Mouse (Mus musculus) neural tube, embryonic 15.5 days (tissue): ENCODE results near the gene Letmd1. TPM values are rescaled to one million over a fixed set of nuclear protein-coding genes. Genes with fewer than 3 reads are reported as not detected.
A peak's percentile ranks its signal among the peaks of the same experiment; 100 is the strongest.
"Not testable (repeated sequence)": the region's sequence is repeated elsewhere in the genome, so short reads cannot be mapped to it uniquely, and the experiment has no call there.

Source experiments
- ATAC-seq: fragments of 200-750 bp; cut with Nextera tagmentation; 2 replicates; pipeline ENCODE4 v1.8.0; 2017; ENCODE audit warnings: mild to moderate bottlenecking, moderate TSS enrichment, moderate library complexity; ENCODE audit not compliant: low FRiP score
- H3K27ac ChIP-seq: fragments of 300-500 bp; sonication (generic); replicated peaks from 2 replicates; pipeline ENCODE4 v1.5.1; 2015; ENCODE audit warnings: mild to moderate bottlenecking, inconsistent platforms
- H3K27me3 ChIP-seq: fragments of 300-500 bp; sonication (generic); replicated peaks from 2 replicates; pipeline ENCODE4 v1.6.1; 2015; ENCODE audit warnings: inconsistent platforms
- H3K36me3 ChIP-seq: fragments of 300-500 bp; sonication (generic); 2 replicates; pipeline ENCODE4 v1.6.1; 2015; ENCODE audit warnings: inconsistent platforms
- H3K4me1 ChIP-seq: fragments of 300-500 bp; sonication (generic); 2 replicates; pipeline ENCODE4 v1.6.1; 2015; ENCODE audit warnings: inconsistent platforms
- H3K4me2 ChIP-seq: fragments of 300-500 bp; sonication (generic); 2 replicates; pipeline ENCODE4 v1.6.1; 2015; ENCODE audit warnings: inconsistent platforms, mild to moderate bottlenecking, moderate library complexity
- H3K4me3 ChIP-seq: fragments of 300-500 bp; sonication (generic); replicated peaks from 2 replicates; pipeline ENCODE4 v1.5.1; 2015; ENCODE audit warnings: mild to moderate bottlenecking, inconsistent platforms
- H3K9ac ChIP-seq: fragments of 300-500 bp; sonication (generic); replicated peaks from 2 replicates; pipeline ENCODE4 v1.6.1; 2015; ENCODE audit warnings: mild to moderate bottlenecking, inconsistent platforms
- H3K9me3 ChIP-seq: fragments of 300-500 bp; sonication (generic); replicated peaks from 2 replicates; pipeline ENCODE4 v1.6.1; 2016; ENCODE audit warnings: inconsistent platforms
- WGBS: fragments of 180-500 bp; shearing (Covaris S2); methylation state at CpG from one replicate; pipeline ENCODE4 v1.1.7; 2015; ENCODE audit warnings: mixed read lengths; 5-methylcytosine and 5-hydroxymethylcytosine counted together
- polyA plus RNA-seq: library from polyadenylated mRNA; unstranded; fragments of >200 nt; fragmentation: Nextera tagmentation; extraction: Ambion mirVana; gene quantifications from 2 replicates; pipeline ENCODE4 v1.2.1, GENCODE M21; 2015

Letmd1 gene
- 50.6 and 57.2 TPM in 2 replicates for polyA plus RNA-seq

DNA sequence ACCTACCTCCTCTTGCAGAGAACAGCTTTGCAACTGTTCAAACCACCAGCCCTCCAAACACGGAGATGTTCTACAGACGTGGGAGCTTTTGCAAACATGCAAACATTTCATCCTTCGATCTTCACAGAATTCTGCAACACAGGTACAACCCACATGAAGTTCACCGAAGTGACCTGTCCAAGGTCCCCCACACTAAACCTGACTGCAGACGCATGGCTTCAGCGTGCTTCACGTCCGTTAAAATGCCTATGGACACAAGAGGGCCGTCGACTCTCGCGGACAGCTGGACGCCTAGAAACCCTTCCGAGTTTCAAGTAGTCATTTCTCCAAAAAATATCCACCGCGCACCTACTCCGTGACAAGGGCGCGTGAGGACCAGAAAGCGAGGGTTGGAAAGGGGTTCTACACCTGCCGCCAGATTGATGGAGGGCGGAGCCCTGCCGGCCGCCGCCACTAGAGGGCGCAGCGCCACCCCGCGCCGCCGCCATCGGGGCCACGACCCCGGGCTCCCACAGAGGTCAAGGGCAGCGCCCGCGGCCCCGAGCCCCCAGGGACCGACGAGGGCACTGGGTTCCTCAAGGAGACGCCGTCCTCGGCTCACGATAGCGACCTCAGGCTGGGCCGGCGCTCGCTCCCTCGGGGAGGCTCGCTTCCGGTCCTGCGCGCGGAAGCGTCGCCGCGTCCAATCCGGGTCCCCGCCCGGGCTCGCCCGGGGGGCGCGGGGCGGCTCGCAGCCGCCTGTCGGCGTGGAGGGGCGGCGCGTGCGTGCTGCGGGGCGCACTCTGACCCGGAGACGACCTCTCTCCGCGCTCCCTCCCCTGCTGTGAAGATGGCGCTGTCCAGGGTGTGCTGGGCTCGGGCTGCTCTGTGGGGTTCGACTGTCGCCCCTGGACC lies at the start of gene Letmd1:
Gene Letmd1, plus strand, starts transcription at position 729 of the 894 bp plus-strand sequence.
- Histone ChIP-seq H3K27me3 (no peaks in the 10 kb centered on the region), H3K27ac (peak within 1 kb of the TSS; percentile 92), H3K4me2 (peak within 1 kb of the TSS; percentile 86), H3K4me1 (peaks cover 29% of the 10 kb centered on the region), H3K9me3 (no peaks in the 10 kb centered on the region), H3K9ac (peak within 1 kb of the TSS; percentile 87), H3K4me3 (peak within 1 kb of the TSS; percentile 82), H3K36me3 (peaks cover 16% of the 10 kb centered on the region)
- 2% methylated on average over 80 of the region's 84 CpGs for WGBS
- peak; percentile 96 for ATAC-seq

DNA sequence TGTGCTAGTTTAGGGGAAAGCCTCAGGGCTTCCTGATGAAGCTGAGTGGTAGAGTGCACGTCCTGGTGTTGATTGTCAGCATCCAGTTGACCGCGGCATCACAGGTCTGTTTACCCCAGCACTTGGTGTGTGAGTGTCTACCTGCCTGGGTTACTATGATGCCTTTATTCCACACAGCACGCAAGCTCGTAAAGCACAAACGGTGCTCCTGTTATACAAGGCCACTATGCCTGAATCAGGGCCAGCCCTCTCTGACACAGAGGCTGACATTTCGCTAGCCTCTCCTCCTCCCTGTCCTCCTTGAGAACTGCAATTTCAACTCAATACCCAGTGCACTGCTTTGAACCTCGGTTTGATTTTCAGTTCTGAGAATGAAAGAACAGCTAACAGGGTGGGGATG lies 49.5 kb upstream of the Letmd1 start:
- Histone ChIP-seq H3K4me3 (no peak overlapping the region), H3K27ac (no peak overlapping the region; the same call in 1 of the 2 replicates), H3K9me3 (no peaks in the 10 kb centered on the region), H3K36me3 (0 out of 2 replicates have a peak, but pooled peaks cover 3% of the 10 kb centered on the region), H3K4me2 (no peak overlapping the region), H3K27me3 (peaks cover 6% of the 10 kb centered on the region), H3K4me1 (peaks cover 46% of the 10 kb centered on the region), H3K9ac (no peak overlapping the region)
- 70% methylated on average over 8 of the region's 8 CpGs for WGBS
- ATAC-seq, result no peak

DNA sequence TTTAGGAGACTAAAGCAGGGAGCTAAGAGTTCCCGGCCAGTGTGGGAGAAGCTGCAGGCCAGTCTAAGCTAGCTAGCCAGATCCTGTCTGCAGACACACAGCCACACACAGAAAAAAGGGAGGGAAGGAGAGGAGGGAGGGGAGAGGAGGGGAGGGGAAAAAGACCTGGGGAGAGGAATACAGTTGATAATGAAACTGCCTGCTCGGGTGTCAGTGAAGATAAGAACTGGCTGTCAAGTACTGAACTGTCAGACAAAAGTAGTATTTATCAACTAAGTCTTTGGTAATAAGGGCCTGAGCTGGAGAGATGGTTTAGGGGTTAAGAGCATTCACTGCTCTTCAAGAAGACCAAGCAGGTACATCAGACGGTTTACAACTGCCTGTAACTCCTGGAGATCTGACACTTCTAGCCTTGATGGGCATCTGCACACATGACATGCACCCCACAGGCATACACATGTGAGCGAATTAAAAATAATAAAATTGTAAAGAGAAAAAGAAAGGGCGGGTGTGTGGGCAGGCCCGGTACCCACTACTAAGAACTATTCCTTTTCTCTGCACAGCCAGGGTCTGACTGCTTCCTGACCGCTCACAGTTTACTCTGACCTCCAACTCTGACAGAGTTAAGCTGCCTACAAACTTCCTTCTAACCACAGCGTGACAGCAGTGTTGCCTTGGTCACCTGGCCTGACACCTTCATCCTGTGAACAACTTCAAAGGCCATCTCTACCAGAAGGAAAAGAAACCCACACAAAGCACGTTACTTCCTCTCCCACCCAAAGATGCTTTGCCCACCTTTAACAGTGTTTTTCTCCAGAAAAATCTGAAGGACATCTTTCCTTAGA lies 48.7 kb upstream of the Letmd1 start:
- H3K4me2 ChIP-seq, result no peak overlapping the region
- H3K27me3 ChIP-seq, result peaks cover 14% of the 10 kb centered on the region
- H3K9me3 ChIP-seq, result no peaks in the 10 kb centered on the region
- ATAC-seq, result no peak
- peaks cover 49% of the 10 kb centered on the region for H3K4me1 ChIP-seq
- H3K9ac ChIP-seq, result no peak overlapping the region
- no peak overlapping the region for H3K27ac ChIP-seq
- no peak overlapping the region for H3K4me3 ChIP-seq
- WGBS, result 78% methylated on average over 9 of the region's 9 CpGs
- H3K36me3 ChIP-seq, result 0 out of 2 replicates have a peak, but pooled peaks cover 3% of the 10 kb centered on the region

DNA sequence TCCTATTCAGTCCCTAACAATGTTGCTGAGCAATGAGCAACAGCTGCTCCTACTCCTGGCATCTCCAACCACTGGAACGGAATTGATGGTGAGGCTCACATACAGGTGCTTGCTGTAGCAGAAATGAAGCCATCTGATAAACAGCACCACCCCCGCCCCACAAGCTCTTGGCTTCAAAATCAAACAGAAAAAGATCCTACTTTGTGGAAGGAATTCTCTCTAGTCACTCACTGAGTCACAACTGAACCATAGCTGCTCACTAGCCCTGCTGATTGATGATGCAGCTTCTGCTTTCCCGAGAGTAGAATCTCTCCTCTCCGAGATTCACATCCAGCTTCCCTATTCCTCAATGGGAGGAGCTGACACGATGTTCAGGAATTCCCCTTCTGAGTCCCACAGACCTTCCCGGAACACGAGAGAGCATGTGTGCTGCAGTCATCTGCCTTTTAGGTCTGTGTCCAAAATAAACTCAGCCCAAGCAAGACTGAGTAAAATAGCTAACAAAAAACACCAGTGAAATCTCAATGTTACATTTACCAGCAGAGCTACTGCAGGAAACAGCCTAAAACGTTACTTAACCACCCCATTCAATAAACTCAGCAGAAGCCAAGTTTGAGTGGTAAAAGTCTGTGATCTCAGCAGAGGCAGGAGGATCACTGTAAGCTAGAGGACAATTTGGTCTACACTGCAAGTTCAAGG lies 47.6 kb upstream of the Letmd1 start:
- H3K27me3 ChIP-seq, result peaks cover 23% of the 10 kb centered on the region
- ATAC-seq, result no peak
- no peak overlapping the region; the same call in 1 of the 2 replicates for H3K27ac ChIP-seq
- no peaks in the 10 kb centered on the region for H3K9me3 ChIP-seq
- H3K36me3 ChIP-seq, result 0 out of 2 replicates have a peak, but pooled peaks cover 3% of the 10 kb centered on the region
- WGBS, result 41% methylated on average over 8 of the region's 8 CpGs
- peak overlapping the region; percentile 93 for H3K4me2 ChIP-seq
- peak overlapping the region; percentile 65 for H3K4me3 ChIP-seq
- H3K4me1 ChIP-seq, result peaks cover 49% of the 10 kb centered on the region
- H3K9ac ChIP-seq, result peak overlapping the region; percentile 62; the same call in 1 of the 2 replicates

DNA sequence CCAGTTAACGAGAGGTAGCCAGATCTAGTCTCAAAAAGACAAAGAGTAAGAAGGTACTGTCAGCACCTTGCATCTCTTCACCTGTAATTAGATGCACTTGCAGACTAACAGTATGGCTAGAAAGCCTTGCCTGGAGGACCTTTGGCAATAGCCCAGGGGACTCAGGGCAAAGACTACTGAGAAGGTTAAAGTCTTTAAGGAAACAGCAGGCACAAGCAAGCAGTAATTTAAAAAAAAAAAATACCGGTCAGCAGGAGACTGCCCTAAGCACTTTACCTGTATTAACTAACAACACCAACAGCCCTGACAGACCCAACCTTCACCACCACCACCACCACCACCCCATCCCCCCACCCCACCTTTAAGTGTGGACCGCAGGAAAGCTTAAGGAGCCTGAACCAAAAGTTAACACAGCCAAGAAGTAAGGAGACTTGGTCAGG lies 47.0 kb upstream of the Letmd1 start, which contains the start of gene Gm5475:
Gene Gm5475, plus strand, starts transcription at position 390 of the 440 bp plus-strand sequence.
- WGBS, result 35% methylated on average over 3 of the region's 3 CpGs
- not testable (repeated sequence) for ATAC-seq, H3K9me3 ChIP-seq, H3K36me3 ChIP-seq
- Histone ChIP-seq H3K27me3 (peaks cover 23% of the 10 kb centered on the region), H3K4me2 (peak within 1 kb of the TSS; percentile 93), H3K4me1 (peaks cover 49% of the 10 kb centered on the region), H3K27ac (peak within 1 kb of the TSS; percentile 69), H3K4me3 (peak within 1 kb of the TSS; percentile 65), H3K9ac (peak within 1 kb of the TSS; percentile 62)

DNA sequence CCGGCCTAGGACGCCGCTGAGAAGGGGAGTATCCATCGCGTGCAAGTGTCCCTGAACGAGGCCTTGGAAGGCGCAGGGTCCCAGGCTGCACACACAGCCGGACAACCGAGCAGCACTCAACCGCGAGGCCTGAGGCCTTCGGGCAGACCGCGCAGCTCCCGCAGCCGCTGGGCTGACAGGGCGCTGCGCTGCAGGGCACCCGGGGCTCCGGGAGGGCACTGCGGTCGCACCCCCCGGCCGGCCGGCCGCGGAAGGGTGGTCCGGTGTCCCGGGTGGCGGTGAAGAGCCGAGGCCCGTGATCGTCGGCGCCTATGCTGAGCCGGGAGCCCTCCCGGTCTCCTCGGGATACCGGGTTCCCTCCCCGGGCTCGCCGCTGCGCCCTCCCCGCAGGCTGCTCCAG lies 46.3 kb upstream of the Letmd1 start:
- H3K27ac ChIP-seq, result peak overlapping the region; percentile 69
- ATAC-seq, result peak; percentile 70
- no peaks in the 10 kb centered on the region for H3K9me3 ChIP-seq
- 0 out of 2 replicates have a peak, but pooled peaks cover 3% of the 10 kb centered on the region for H3K36me3 ChIP-seq
- H3K27me3 ChIP-seq, result peaks cover 23% of the 10 kb centered on the region
- H3K9ac ChIP-seq, result peak overlapping the region; percentile 62
- H3K4me1 ChIP-seq, result peaks cover 49% of the 10 kb centered on the region
- peak overlapping the region; percentile 65 for H3K4me3 ChIP-seq
- peak overlapping the region; percentile 93 for H3K4me2 ChIP-seq
- WGBS, result under 1% methylated on average over 41 of the region's 44 CpGs

DNA sequence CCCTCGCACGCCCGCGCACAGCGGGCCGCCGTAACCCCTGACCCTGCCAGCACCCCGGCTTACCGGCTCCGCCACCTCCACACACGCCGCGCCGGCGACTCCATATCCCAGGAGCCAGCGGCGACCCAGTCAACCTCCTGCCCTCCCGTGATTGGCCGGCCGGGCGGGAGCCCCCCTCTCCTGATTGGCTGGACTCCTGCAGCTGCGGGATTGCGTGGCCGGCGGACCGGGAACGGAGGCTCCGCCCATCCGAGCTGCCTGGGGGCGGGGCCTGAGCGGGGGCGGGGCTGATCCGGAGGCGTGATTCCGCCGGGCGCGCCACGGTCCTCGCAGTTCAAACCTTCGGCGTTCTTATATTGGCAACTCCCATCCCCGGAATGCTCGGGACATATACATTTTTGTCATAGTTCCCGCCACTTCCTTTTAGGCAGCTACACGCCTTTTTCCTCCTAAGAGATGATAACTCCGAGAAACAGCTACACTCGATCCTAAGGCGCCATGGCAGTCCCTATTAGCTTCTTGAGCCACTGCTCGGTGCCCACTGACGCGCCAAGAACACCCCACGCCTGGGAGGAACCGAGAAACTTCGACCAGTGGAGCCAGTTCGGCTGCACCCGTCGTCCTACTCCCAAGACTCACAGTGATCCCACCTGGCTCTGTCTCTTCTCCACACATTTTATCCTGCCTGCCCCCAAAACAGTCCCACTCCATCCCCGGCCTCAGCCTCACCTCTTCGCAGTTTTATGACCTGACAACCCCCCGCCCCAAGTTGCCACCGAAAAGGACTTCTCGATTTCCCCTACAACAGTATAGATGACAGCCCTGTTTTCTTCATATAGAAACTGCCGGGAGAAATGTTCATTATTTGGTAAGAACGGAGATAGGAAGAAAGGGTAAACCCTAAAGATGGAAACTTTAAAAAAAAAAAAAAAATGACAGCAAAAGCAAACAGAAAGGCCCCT lies 45.6 kb upstream of the Letmd1 start:
- H3K9me3 ChIP-seq, result no peaks in the 10 kb centered on the region
- H3K27ac ChIP-seq, result peak overlapping the region; percentile 69
- peaks cover 23% of the 10 kb centered on the region for H3K27me3 ChIP-seq
- peak overlapping the region; percentile 93 for H3K4me2 ChIP-seq
- H3K9ac ChIP-seq, result peak overlapping the region; percentile 62
- peaks cover 46% of the 10 kb centered on the region for H3K4me1 ChIP-seq
- no peaks in the 10 kb centered on the region for H3K36me3 ChIP-seq
- ATAC-seq, result peak; percentile 98
- peak overlapping the region; percentile 65 for H3K4me3 ChIP-seq
- WGBS, result under 1% methylated on average over 59 of the region's 65 CpGs

DNA sequence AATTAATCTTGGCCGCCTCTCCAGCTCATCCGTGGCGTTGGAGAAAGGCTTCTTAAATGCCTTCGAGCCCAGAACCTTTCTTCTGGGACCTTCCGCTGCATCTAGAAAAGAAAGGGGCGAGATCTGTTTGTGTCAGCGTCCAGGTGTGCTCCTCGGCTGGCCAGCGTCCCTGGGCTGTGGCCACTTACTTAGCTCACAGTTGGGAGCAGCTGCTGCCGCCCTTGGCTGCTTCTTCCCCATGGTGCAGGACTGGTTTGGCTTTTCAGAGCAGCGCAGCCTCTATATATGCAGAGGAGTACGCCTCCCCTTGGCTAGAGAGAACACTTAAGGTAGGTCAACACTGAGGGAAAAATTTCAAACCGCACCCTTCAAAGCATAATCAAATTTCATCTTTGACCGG lies 44.9 kb upstream of the Letmd1 start:
- peak overlapping the region; percentile 65 for H3K4me3 ChIP-seq
- H3K9ac ChIP-seq, result 0 out of 2 replicates have a peak overlapping the region, but pooled peaks have one; percentile 30
- peaks cover 23% of the 10 kb centered on the region for H3K27me3 ChIP-seq
- peaks cover 45% of the 10 kb centered on the region for H3K4me1 ChIP-seq
- no peak for ATAC-seq
- no peaks in the 10 kb centered on the region for H3K9me3 ChIP-seq
- peak overlapping the region; percentile 93 for H3K4me2 ChIP-seq
- 6% methylated on average over 14 of the region's 14 CpGs for WGBS
- no peaks in the 10 kb centered on the region for H3K36me3 ChIP-seq
- no peak overlapping the region for H3K27ac ChIP-seq

DNA sequence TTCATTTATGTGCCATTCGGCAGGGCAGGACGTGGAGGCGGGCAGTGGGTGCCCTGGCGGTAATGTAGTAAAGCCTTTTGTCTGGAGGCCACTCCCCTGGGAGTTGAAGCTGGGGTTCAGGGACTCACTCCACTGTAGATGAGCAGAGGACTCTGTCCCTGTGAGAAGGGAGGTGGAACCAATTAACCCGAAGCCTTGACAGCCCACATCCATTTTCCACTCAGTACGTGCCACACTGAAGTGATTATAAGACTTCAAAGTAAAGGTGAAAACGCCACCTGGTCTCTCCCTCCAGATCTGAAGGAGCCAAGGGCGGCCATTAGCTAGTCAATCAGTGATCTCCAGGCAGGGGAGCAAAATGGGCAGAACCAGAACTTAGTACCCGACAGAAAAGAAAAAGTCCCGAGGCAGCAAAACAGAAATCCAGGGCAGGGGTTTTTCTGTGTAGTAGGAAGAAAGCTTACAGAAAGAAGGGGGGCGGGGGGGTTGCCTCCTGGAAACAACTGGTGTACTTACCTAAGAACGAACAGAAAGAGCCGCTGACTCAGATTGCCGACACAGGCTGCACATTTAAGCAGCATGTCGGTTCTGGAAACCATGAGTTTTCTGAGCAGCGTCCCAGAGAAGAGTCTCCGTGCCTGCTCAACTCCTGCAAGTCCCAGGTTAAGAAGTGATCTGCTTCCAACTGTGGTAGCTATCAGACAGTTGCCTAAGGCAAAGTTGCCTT lies 44.3 kb upstream of the Letmd1 start, which contains the start of gene Slc11a2:
Gene Slc11a2, minus strand, starts transcription at position 677 of the 727 bp plus-strand sequence.
- no peak within 1 kb of the TSS for H3K27ac ChIP-seq
- WGBS, result 24% methylated on average over 17 of the region's 17 CpGs
- no peak for ATAC-seq
- 0 out of 2 replicates have a peak within 1 kb of the TSS, but pooled peaks have one; percentile 30 for H3K9ac ChIP-seq
- peaks cover 39% of the 10 kb centered on the region for H3K4me1 ChIP-seq
- peak within 1 kb of the TSS; percentile 93 for H3K4me2 ChIP-seq
- H3K27me3 ChIP-seq, result peaks cover 23% of the 10 kb centered on the region
- no peaks in the 10 kb centered on the region for H3K36me3 ChIP-seq
- H3K9me3 ChIP-seq, result no peaks in the 10 kb centered on the region
- peak within 1 kb of the TSS; percentile 65 for H3K4me3 ChIP-seq
